41 mouse cellular contexts compared by ENCODE assay signal in genomic region chr2:155681874-155682273, GRCm38 (mm10). TPM values are rescaled to one million over a fixed set of nuclear protein-coding genes. Genes with fewer than 3 reads are reported as not detected.
DNase-seq lines count a peak whose midpoint lies in the region; ATAC-seq and TF ChIP-seq lines count a peak whose summit lies in the region.
"Had no signal": no experiment of that assay in that cellular context is flagged by ENCODE, and none has a peak within 500 bp of the region (broad histone marks: within the 10 kb centered on the region; RNA-seq: fewer than 3 reads in every experiment).

No protein-coding gene starts in this region.

- H3K27ac ChIP-seq in midbrain, embryonic 11.5 days (ENCODE audit: low read depth, low read length): no peak overlapping the region
- no peak overlapping the region for H3K27ac ChIP-seq in midbrain, postnatal 0 days (ENCODE audit: low read depth, low read length)
- no peak overlapping the region for H3K27ac ChIP-seq in intestine, embryonic 16.5 days (ENCODE audit: low read length)
- H3K27ac ChIP-seq: embryonic facial prominence, embryonic 10.5 days; embryonic facial prominence, embryonic 15.5 days; forebrain, embryonic 12.5 days; hindbrain, embryonic 14.5 days; limb, embryonic 12.5 days; liver, embryonic 15.5 days; lung, embryonic 15.5 days; midbrain, embryonic 15.5 days; neural tube, embryonic 15.5 days had no signal

- H3K9ac ChIP-seq in midbrain, embryonic 11.5 days (ENCODE audit: low read length): no peak overlapping the region
- H3K9ac ChIP-seq in midbrain, postnatal 0 days (replicated peaks; ENCODE audit: low read length, poor library complexity, severe bottlenecking): no peak overlapping the region
- no peak overlapping the region for H3K9ac ChIP-seq in intestine, embryonic 16.5 days (ENCODE audit: low read depth, low read length)
- H3K9ac ChIP-seq: embryonic facial prominence, embryonic 15.5 days; forebrain, embryonic 12.5 days; forebrain, postnatal 0 days; heart, embryonic 12.5 days; hindbrain, embryonic 14.5 days; limb, embryonic 12.5 days; liver, embryonic 15.5 days; lung, embryonic 15.5 days; midbrain, embryonic 15.5 days; neural tube, embryonic 15.5 days had no signal

- no peaks in the 10 kb centered on the region for H3K27me3 ChIP-seq in midbrain, embryonic 11.5 days (ENCODE audit: control insufficient read depth, insufficient read depth, low read length)
- no peaks in the 10 kb centered on the region for H3K27me3 ChIP-seq in midbrain, postnatal 0 days (ENCODE audit: insufficient read depth, low read length)
- no peaks in the 10 kb centered on the region for H3K27me3 ChIP-seq in intestine, embryonic 16.5 days (replicated peaks; ENCODE audit: control insufficient read depth, insufficient read depth, low read length)
- H3K27me3 ChIP-seq: embryonic facial prominence, embryonic 15.5 days; forebrain, embryonic 12.5 days; heart, embryonic 12.5 days; limb, embryonic 12.5 days; liver, embryonic 15.5 days; lung, embryonic 15.5 days; midbrain, embryonic 15.5 days; neural tube, embryonic 15.5 days had no signal

- no peaks in the 10 kb centered on the region for H3K4me1 ChIP-seq in midbrain, embryonic 11.5 days (ENCODE audit: control insufficient read depth, insufficient read depth, low read length)
- no peaks in the 10 kb centered on the region for H3K4me1 ChIP-seq in midbrain, postnatal 0 days (ENCODE audit: insufficient read depth, low read length)
- H3K4me1 ChIP-seq in intestine, embryonic 16.5 days (ENCODE audit: control insufficient read depth, insufficient read depth, low read length): no peaks in the 10 kb centered on the region
- H3K4me1 ChIP-seq: embryonic facial prominence, embryonic 15.5 days; limb, embryonic 12.5 days; lung, embryonic 15.5 days; midbrain, embryonic 15.5 days had no signal

- no peaks in the 10 kb centered on the region for H3K9me3 ChIP-seq in midbrain, embryonic 11.5 days (ENCODE audit: control insufficient read depth, low read length)
- H3K9me3 ChIP-seq in midbrain, postnatal 0 days (ENCODE audit: low read length): no peaks in the 10 kb centered on the region
- no peaks in the 10 kb centered on the region for H3K9me3 ChIP-seq in intestine, embryonic 16.5 days (ENCODE audit: control insufficient read depth, low read length)
- H3K9me3 ChIP-seq: embryonic facial prominence, embryonic 10.5 days; embryonic facial prominence, embryonic 15.5 days; forebrain, embryonic 12.5 days; heart, embryonic 12.5 days; limb, embryonic 12.5 days; liver, embryonic 15.5 days; lung, embryonic 15.5 days; midbrain, embryonic 15.5 days; neural tube, embryonic 15.5 days had no signal

- TF ChIP-seq CTCF in midbrain, postnatal 0 days (IDR thresholded peaks at IDR 0.05): no peak

- no peaks in the 10 kb centered on the region for H3K36me3 ChIP-seq in midbrain, embryonic 11.5 days (ENCODE audit: control insufficient read depth, insufficient read depth, low read length)
- no peaks in the 10 kb centered on the region for H3K36me3 ChIP-seq in midbrain, postnatal 0 days (ENCODE audit: insufficient read depth, low read length)
- no peaks in the 10 kb centered on the region for H3K36me3 ChIP-seq in intestine, embryonic 16.5 days (ENCODE audit: control insufficient read depth, insufficient read depth, low read length)
- H3K36me3 ChIP-seq: embryonic facial prominence, embryonic 15.5 days; midbrain, embryonic 15.5 days; neural tube, embryonic 15.5 days had no signal

- WGBS in midbrain, embryonic 11.5 days: 92% methylated on average over 2 of the region's 2 CpGs
- 84% methylated on average over 2 of the region's 2 CpGs for WGBS in midbrain, postnatal 0 days
- WGBS in intestine, embryonic 16.5 days: 91% methylated on average over 2 of the region's 2 CpGs

- no peak overlapping the region for H3K4me3 ChIP-seq in midbrain, embryonic 11.5 days (ENCODE audit: low read depth, low read length)
- H3K4me3 ChIP-seq in midbrain, postnatal 0 days (ENCODE audit: low read depth, low read length): no peak overlapping the region
- H3K4me3 ChIP-seq in intestine, embryonic 16.5 days (ENCODE audit: low read length): no peak overlapping the region
- H3K4me3 ChIP-seq: embryonic facial prominence, embryonic 10.5 days; embryonic facial prominence, embryonic 15.5 days; forebrain, embryonic 12.5 days; heart, embryonic 12.5 days; limb, embryonic 12.5 days; liver, embryonic 15.5 days; lung, embryonic 15.5 days; midbrain, embryonic 15.5 days; myocyte; neural tube, embryonic 15.5 days had no signal

- ATAC-seq in midbrain, embryonic 11.5 days (ENCODE audit: low FRiP score): no peak
- ATAC-seq in midbrain, postnatal 0 days (ENCODE audit: low FRiP score): no peak
- peak; percentile 43; the same call in 1 of the 2 replicates for ATAC-seq in granulocyte monocyte progenitor cell, adult 5-6 weeks (replicated peaks; ENCODE audit: poor library complexity, severe bottlenecking)
- ATAC-seq in intestine, embryonic 16.5 days: no peak
- ATAC-seq: forebrain, postnatal 0 days; midbrain, embryonic 15.5 days had no signal

- H3K4me2 ChIP-seq in midbrain, embryonic 11.5 days: no peak overlapping the region
- H3K4me2 ChIP-seq in midbrain, postnatal 0 days (ENCODE audit: low read depth, low read length, poor library complexity, severe bottlenecking): no peak overlapping the region
- H3K4me2 ChIP-seq in intestine, embryonic 16.5 days (ENCODE audit: low read depth, low read length): no peak overlapping the region
- H3K4me2 ChIP-seq: embryonic facial prominence, embryonic 15.5 days; forebrain, embryonic 12.5 days; heart, embryonic 12.5 days; hindbrain, embryonic 14.5 days; limb, embryonic 12.5 days; liver, embryonic 15.5 days; lung, embryonic 15.5 days; midbrain, embryonic 15.5 days; neural tube, embryonic 15.5 days had no signal

- intact Hi-C loops in left cerebral cortex, postnatal 10 days (cut with DNase I): no loop called here

- DNase-seq in midbrain, embryonic 11.5 days (ENCODE audit: low spot score, missing footprints): peak; percentile 12
- DNase-seq in midbrain, postnatal 0 days (ENCODE audit: low spot score): no peak
- peak; percentile 51 for DNase-seq in CD4-positive, CD25-positive, alpha-beta regulatory T cell, adult 2 months (ENCODE audit: low read depth, low spot score)
- peak; percentile 44 for DNase-seq in naive thymus-derived CD4-positive, alpha-beta T cell, adult 2 months (ENCODE audit: low read depth)
- DNase-seq in testis, postnatal 14 days (ENCODE audit: low spot score): no peak
- DNase-seq in left cerebral cortex, postnatal 10 days (ENCODE audit: extremely low spot score in 1 of 2, low spot score in 2 of 2): no peak
- DNase-seq: adrenal gland, adult 8-10 months; cerebellum, adult 8-10 months; forebrain, postnatal 0 days; heart, adult 18-20 months; heart, postnatal 4 days; kidney, adult 2 months; kidney, postnatal 25 days; retina, postnatal 1 day; right cerebral cortex, postnatal 14 days; thymus, adult 18-20 months; thymus, postnatal 36 days had no signal

RNA-seq across cellular contexts. Expression of gene Trpc4ap, which starts 10.3 kb away (rescaled TPM):
- polyA plus RNA-seq in midbrain, embryonic 11.5 days (2014; fragmentation: Nextera tagmentation; extraction: Ambion mirVana): 138 and 144 TPM in 2 replicates
- total RNA-seq in midbrain, postnatal 0 days (2014; rRNA removed): 148 and 155 TPM in 2 replicates
- 121 and 122 TPM in 2 replicates for polyA plus RNA-seq in midbrain, postnatal 0 days (2015; fragmentation: Nextera tagmentation; extraction: Ambion mirVana)
- total RNA-seq in granulocyte monocyte progenitor cell, adult 5-6 weeks (2014; fragmentation: Nextera tagmentation): 106 and 107 TPM in 2 replicates
- total RNA-seq in granulocyte monocyte progenitor cell, adult 5-6 weeks (2017): 76.1 and 89.2 TPM in 2 replicates
- polyA plus RNA-seq in intestine, embryonic 16.5 days (2015; fragmentation: Nextera tagmentation; extraction: Ambion mirVana): 99.3 and 103 TPM in 2 replicates
- total RNA-seq in left cerebral cortex, postnatal 10 days (2021): 100 to 1,000 TPM; 135 TPM

RNA-seq across cellular contexts. Expression of gene Edem2, which starts 47.4 kb away (rescaled TPM):
- 32.3 and 34.6 TPM in 2 replicates for polyA plus RNA-seq in midbrain, embryonic 11.5 days (2014; fragmentation: Nextera tagmentation; extraction: Ambion mirVana)
- total RNA-seq in midbrain, postnatal 0 days (2014; rRNA removed): 41.1 and 44.5 TPM in 2 replicates
- 33.0 and 35.7 TPM in 2 replicates for polyA plus RNA-seq in midbrain, postnatal 0 days (2015; fragmentation: Nextera tagmentation; extraction: Ambion mirVana)
- 74.9 and 81.9 TPM in 2 replicates for total RNA-seq in granulocyte monocyte progenitor cell, adult 5-6 weeks (2014; fragmentation: Nextera tagmentation)
- 71.6 and 73.7 TPM in 2 replicates for total RNA-seq in granulocyte monocyte progenitor cell, adult 5-6 weeks (2017)
- 85.7 and 94.6 TPM in 2 replicates for polyA plus RNA-seq in intestine, embryonic 16.5 days (2015; fragmentation: Nextera tagmentation; extraction: Ambion mirVana)
- 10 to 100 TPM; 19.2 to 19.8 TPM for total RNA-seq in left cerebral cortex, postnatal 10 days (2021)

RNA-seq across cellular contexts. Expression of gene Gm17581, which starts 53.8 kb away (rescaled TPM):
- not detected in 2 replicates for polyA plus RNA-seq in midbrain, embryonic 11.5 days (2014; fragmentation: Nextera tagmentation; extraction: Ambion mirVana)
- total RNA-seq in midbrain, postnatal 0 days (2014; rRNA removed): not detected in 2 replicates
- polyA plus RNA-seq in midbrain, postnatal 0 days (2015; fragmentation: Nextera tagmentation; extraction: Ambion mirVana): not detected in 2 replicates
- not detected in 2 replicates for total RNA-seq in granulocyte monocyte progenitor cell, adult 5-6 weeks (2014; fragmentation: Nextera tagmentation)
- total RNA-seq in granulocyte monocyte progenitor cell, adult 5-6 weeks (2017): not detected in 2 replicates
- not detected in 2 replicates for polyA plus RNA-seq in intestine, embryonic 16.5 days (2015; fragmentation: Nextera tagmentation; extraction: Ambion mirVana)
- total RNA-seq in left cerebral cortex, postnatal 10 days (2021): not detected
- total RNA-seq: adrenal gland, adult 8-10 months; forebrain, postnatal 0 days; gastrocnemius, adult 8-10 months; heart, adult 18-20 months; heart, postnatal 4 days; layer of hippocampus, adult 18-20 months; layer of hippocampus, postnatal 10 days; left cerebral cortex, adult 18-20 months; left cerebral cortex, postnatal 25 days; liver, adult 2 months had no signal
- polyA plus RNA-seq: C2C12; embryonic facial prominence, embryonic 10.5 days; embryonic facial prominence, embryonic 15.5 days; forebrain, embryonic 12.5 days; forebrain, postnatal 0 days; heart, embryonic 12.5 days; heart, postnatal 0 days; hindbrain, embryonic 14.5 days; intestine, embryonic 14.5 days; kidney, adult 2 months; limb, embryonic 12.5 days; liver, adult 2 months; liver, embryonic 15.5 days; lung, embryonic 15.5 days; midbrain, embryonic 15.5 days; myocyte; neural tube, embryonic 15.5 days; small intestine, adult 2 months; stomach, embryonic 16.5 days had no signal

Comparison
In these comparisons a context has a peak if more than half of its experiments do, and no peak if none do; other contexts are left out.
1. DNase-seq: peak in midbrain, embryonic 11.5 days (single experiment), CD4-positive, CD25-positive, alpha-beta regulatory T cell, adult 2 months (single experiment) and naive thymus-derived CD4-positive, alpha-beta T cell, adult 2 months (single experiment); none in midbrain, postnatal 0 days (single experiment), testis, postnatal 14 days (single experiment) and left cerebral cortex, postnatal 10 days (0 of 2).